Mouse (Mus musculus) natural killer cell, adult 2 months (primary cell): ENCODE measurements at regions not wholly inside any gene's neighbourhood (a gene's known extent, or its start where the extent isn't known, plus 50 kb on each side); places are given as distances from the start of the nearest gene placed in this dataset.

Experiments used
- DNase-seq, 2 experiments: peaks; one replicate each; pipeline ENCODE4 v3.0.0; 2022; ENCODE audit warnings: low spot score in 2 of 2

GRCm38 (mm10) chr8:78004891-78005290 lies 208.2 kb upstream of the Ttc29 start:
- no peak for DNase-seq

GRCm38 (mm10) chr8:78013101-78013500 lies 200.0 kb upstream of the Ttc29 start:
- no peak for DNase-seq

- no peak for DNase-seq
These were observed 194.5 kb upstream of the Ttc29 start for GRCm38 (mm10) chr8:78018430-78019180.

- no peak for DNase-seq
These were observed 191.6 kb upstream of the Ttc29 start for GRCm38 (mm10) chr8:78021473-78021872.

GRCm38 (mm10) chr8:78022986-78023385 lies 190.1 kb upstream of the Ttc29 start:
- DNase-seq: no peak

GRCm38 (mm10) chr8:78023467-78023866 lies 189.6 kb upstream of the Ttc29 start:
- no peak for DNase-seq

- DNase-seq: no peak
These were observed 189.2 kb upstream of the Ttc29 start for GRCm38 (mm10) chr8:78023936-78024335.

GRCm38 (mm10) chr8:78024964-78025363 lies 188.1 kb upstream of the Ttc29 start:
- no peak for DNase-seq

- DNase-seq: no peak
These were observed 185.7 kb upstream of the Ttc29 start for GRCm38 (mm10) chr8:78027371-78027770.

GRCm38 (mm10) chr8:78028928-78029327 lies 184.2 kb upstream of the Ttc29 start:
- no peak for DNase-seq

GRCm38 (mm10) chr8:78031811-78032210 lies 181.3 kb upstream of the Ttc29 start:
- DNase-seq: no peak

- peak in 1 of 2 experiments; percentile 1 for DNase-seq
These were observed 178.4 kb upstream of the Ttc29 start for GRCm38 (mm10) chr8:78034687-78035086.

- no peak for DNase-seq
These were observed 175.9 kb upstream of the Ttc29 start for GRCm38 (mm10) chr8:78037218-78037617.

GRCm38 (mm10) chr8:78046691-78047090 lies 166.4 kb upstream of the Ttc29 start:
- no peak for DNase-seq

GRCm38 (mm10) chr8:78050768-78051167 lies 162.3 kb upstream of the Ttc29 start:
- no peak for DNase-seq

GRCm38 (mm10) chr8:78054435-78054834 lies 158.7 kb upstream of the Ttc29 start:
- DNase-seq: no peak

GRCm38 (mm10) chr8:78054920-78055319 lies 158.2 kb upstream of the Ttc29 start:
- no peak for DNase-seq

GRCm38 (mm10) chr8:78055531-78055930 lies 157.6 kb upstream of the Ttc29 start:
- no peak for DNase-seq

- DNase-seq: no peak
These were observed 155.7 kb upstream of the Ttc29 start for GRCm38 (mm10) chr8:78057357-78057756.

- DNase-seq: no peak
These were observed 151.0 kb upstream of the Ttc29 start for GRCm38 (mm10) chr8:78061827-78062719.

- DNase-seq: no peak
These were observed 149.6 kb upstream of the Ttc29 start for GRCm38 (mm10) chr8:78063529-78063928.

GRCm38 (mm10) chr8:78064161-78064560 lies 148.9 kb upstream of the Ttc29 start:
- no peak for DNase-seq
